Mouse (Mus musculus): ENCODE data around the gene D13Ertd608e.

DNA sequence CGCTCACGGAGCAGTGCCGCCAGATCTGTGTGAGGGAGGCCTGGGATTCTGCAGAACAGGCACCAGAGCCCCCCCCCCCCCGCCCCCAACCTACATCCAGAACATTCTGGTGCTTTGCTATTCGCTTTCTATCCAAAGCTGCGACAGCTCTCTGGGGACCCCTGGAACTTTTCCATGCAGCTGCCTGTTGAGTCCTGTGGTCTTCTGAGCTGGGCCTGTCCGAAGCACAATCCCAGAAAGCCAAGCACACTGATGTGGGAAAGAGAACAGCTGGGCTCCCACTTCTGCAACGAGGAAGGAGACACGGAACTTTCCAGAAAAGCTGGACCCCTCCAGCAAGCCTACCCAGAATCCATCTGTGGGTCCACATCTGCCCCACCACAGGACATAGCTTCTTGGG, 25.8 kb upstream of the D13Ertd608e start:
- TF ChIP-seq MAZ (IDR thresholded peaks at IDR 0.05; ENCODE audit: low read depth, low read length) (no peak), CTCF (conservative IDR thresholded peaks at IDR 0.05 in 1 of 2, IDR thresholded peaks at IDR 0.05 in 1 of 2; ENCODE audit: low read depth in 2 of 2, low read length in 2 of 2) (no peak), POLR2A (IDR thresholded peaks at IDR 0.05; ENCODE audit: low read depth, low read length) (no peak), ZNF384 (IDR thresholded peaks at IDR 0.05; ENCODE audit: low read depth, low read length) (no peak)

Measured in CH12.LX (cell line).